Mouse (Mus musculus): ENCODE results near the gene Gpn3. TPM values are rescaled to one million over a fixed set of nuclear protein-coding genes. Genes with fewer than 3 reads are reported as not detected.

Gene Gpn3
- polyA plus RNA-seq, 1 experiment from 2014 or later: 68.4 TPM

DNA sequence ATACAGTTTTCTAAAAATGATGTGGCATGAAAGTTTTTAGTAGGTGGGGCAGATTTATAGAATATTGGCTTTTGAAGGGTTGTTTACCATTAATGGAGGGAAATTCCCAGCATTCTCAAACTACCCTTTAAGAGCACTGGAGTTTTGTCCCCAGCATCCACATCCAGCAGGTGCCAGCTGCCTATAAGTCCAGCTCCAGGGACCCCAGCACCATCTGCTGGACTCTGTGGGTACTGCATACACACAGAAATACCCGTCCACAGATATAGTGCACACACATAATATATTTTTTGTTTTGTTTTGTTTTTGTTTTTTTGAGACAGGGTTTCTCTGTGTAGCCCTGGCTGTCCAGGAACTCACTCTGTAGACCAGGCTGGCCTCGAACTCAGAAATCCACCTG, 22.2 kb downstream of the Gpn3 start:
- DNase-seq (ENCODE audit: low spot score) (peak; percentile 74), ATAC-seq (ENCODE audit: insufficient read depth, low FRiP score, low TSS enrichment) (no peak)
- H3K4me1 ChIP-seq (ENCODE audit: control insufficient read depth, insufficient read depth, low read length): no peaks in the 10 kb centered on the region
- H3K27me3 ChIP-seq (ENCODE audit: control insufficient read depth, insufficient read depth, low read length): no peaks in the 10 kb centered on the region
- H3K36me3 ChIP-seq (ENCODE audit: control insufficient read depth, insufficient read depth, low read length): peaks cover 6% of the 10 kb centered on the region
- H3K4me2 ChIP-seq (ENCODE audit: low read depth): no peak overlapping the region
- no peak overlapping the region for H3K4me3 ChIP-seq (ENCODE audit: low read depth, low read length)
- H3K9me3 ChIP-seq (ENCODE audit: control insufficient read depth, low read length): no peaks in the 10 kb centered on the region
- H3K9ac ChIP-seq (ENCODE audit: low read length): no peak overlapping the region
- H3K27ac ChIP-seq (ENCODE audit: low read depth, low read length): no peak overlapping the region
- 53% methylated on average over 2 of the region's 2 CpGs for WGBS

GRCm38 (mm10) chr5:122396791-122397190, 25.1 kb downstream of the Gpn3 start:
- H3K27ac ChIP-seq (ENCODE audit: low read depth, low read length): no peak overlapping the region
- H3K36me3 ChIP-seq (ENCODE audit: control insufficient read depth, insufficient read depth, low read length): peaks cover 6% of the 10 kb centered on the region
- H3K4me2 ChIP-seq (ENCODE audit: low read depth): no peak overlapping the region
- no peaks in the 10 kb centered on the region for H3K27me3 ChIP-seq (ENCODE audit: control insufficient read depth, insufficient read depth, low read length)
- no peak for DNase-seq (ENCODE audit: low spot score)
- H3K9ac ChIP-seq (ENCODE audit: low read length): no peak overlapping the region
- H3K4me3 ChIP-seq (ENCODE audit: low read depth, low read length): no peak overlapping the region
- WGBS: 95% methylated on average over 10 of the region's 10 CpGs
- no peaks in the 10 kb centered on the region for H3K9me3 ChIP-seq (ENCODE audit: control insufficient read depth, low read length)
- no peak for ATAC-seq (ENCODE audit: insufficient read depth, low FRiP score, low TSS enrichment)
- H3K4me1 ChIP-seq (ENCODE audit: control insufficient read depth, insufficient read depth, low read length): no peaks in the 10 kb centered on the region

- H3K27me3 ChIP-seq (ENCODE audit: control insufficient read depth, insufficient read depth, low read length): no peaks in the 10 kb centered on the region
- no peak for DNase-seq (ENCODE audit: low spot score)
- WGBS: 92% methylated on average over 8 of the region's 8 CpGs
- no peaks in the 10 kb centered on the region for H3K4me1 ChIP-seq (ENCODE audit: control insufficient read depth, insufficient read depth, low read length)
- no peaks in the 10 kb centered on the region for H3K9me3 ChIP-seq (ENCODE audit: control insufficient read depth, low read length)
- peaks cover 6% of the 10 kb centered on the region for H3K36me3 ChIP-seq (ENCODE audit: control insufficient read depth, insufficient read depth, low read length)
- no peak overlapping the region for H3K9ac ChIP-seq (ENCODE audit: low read length)
- no peak overlapping the region for H3K4me2 ChIP-seq (ENCODE audit: low read depth)
- H3K27ac ChIP-seq (ENCODE audit: low read depth, low read length): no peak overlapping the region
- ATAC-seq (ENCODE audit: insufficient read depth, low FRiP score, low TSS enrichment): no peak
- no peak overlapping the region for H3K4me3 ChIP-seq (ENCODE audit: low read depth, low read length)
These were observed 25.8 kb downstream of the Gpn3 start for GRCm38 (mm10) chr5:122397495-122397894.

GRCm38 (mm10) chr5:122399871-122400270, 28.2 kb downstream of the Gpn3 start:
- DNase-seq (ENCODE audit: low spot score) (no peak), ATAC-seq (ENCODE audit: insufficient read depth, low FRiP score, low TSS enrichment) (no peak)
- Histone ChIP-seq H3K4me1 (ENCODE audit: control insufficient read depth, insufficient read depth, low read length) (no peaks in the 10 kb centered on the region), H3K9me3 (ENCODE audit: control insufficient read depth, low read length) (no peaks in the 10 kb centered on the region), H3K27me3 (ENCODE audit: control insufficient read depth, insufficient read depth, low read length) (no peaks in the 10 kb centered on the region), H3K4me2 (ENCODE audit: low read depth) (no peak overlapping the region), H3K4me3 (ENCODE audit: low read depth, low read length) (no peak overlapping the region), H3K36me3 (ENCODE audit: control insufficient read depth, insufficient read depth, low read length) (peaks cover 18% of the 10 kb centered on the region), H3K9ac (ENCODE audit: low read length) (no peak overlapping the region), H3K27ac (ENCODE audit: low read depth, low read length) (no peak overlapping the region)
- WGBS: 97% methylated on average over 8 of the region's 8 CpGs

DNA sequence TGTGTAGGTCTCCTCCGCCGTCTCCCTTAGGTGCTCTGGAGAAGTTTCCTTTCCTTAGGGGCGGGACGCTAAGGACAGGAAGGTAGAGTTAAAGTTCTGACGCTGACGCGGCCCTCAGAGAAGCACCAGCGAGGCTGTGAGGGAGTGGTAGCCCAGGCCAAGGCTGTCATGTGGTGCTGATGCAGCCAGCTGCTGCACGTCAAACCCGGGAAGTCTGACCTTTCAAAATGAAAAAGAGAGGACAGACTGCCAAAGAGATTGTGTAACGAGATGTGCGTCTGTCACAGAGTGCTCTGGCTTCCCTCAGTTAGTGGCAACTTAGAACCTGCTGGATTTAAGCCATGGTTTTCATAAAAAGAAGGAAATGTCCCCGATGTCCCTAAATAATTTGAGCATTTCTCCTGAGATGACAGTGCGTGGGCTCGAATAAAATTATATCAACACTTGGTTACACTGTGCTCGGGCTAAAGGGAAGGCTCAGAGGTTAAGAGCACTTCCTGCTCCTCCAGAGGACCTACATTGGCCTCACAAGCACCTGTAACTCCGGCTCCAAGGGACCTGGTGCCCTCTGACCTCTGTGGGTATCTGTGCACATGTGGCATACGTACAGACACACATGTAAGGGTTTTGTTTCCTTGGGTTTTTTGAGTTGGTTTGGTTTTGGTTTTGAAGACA, 29.1 kb downstream of the Gpn3 start:
- peaks cover 21% of the 10 kb centered on the region for H3K36me3 ChIP-seq (ENCODE audit: control insufficient read depth, insufficient read depth, low read length)
- WGBS: 86% methylated on average over 18 of the region's 18 CpGs

GRCm38 (mm10) chr5:122401303-122401640, 29.6 kb downstream of the Gpn3 start:
- ATAC-seq (ENCODE audit: insufficient read depth, low FRiP score, low TSS enrichment) (no peak), DNase-seq (ENCODE audit: low spot score) (peak; percentile 63)
- Histone ChIP-seq H3K9me3 (ENCODE audit: control insufficient read depth, low read length) (no peaks in the 10 kb centered on the region), H3K27me3 (ENCODE audit: control insufficient read depth, insufficient read depth, low read length) (no peaks in the 10 kb centered on the region), H3K4me2 (ENCODE audit: low read depth) (no peak overlapping the region), H3K27ac (ENCODE audit: low read depth, low read length) (no peak overlapping the region), H3K9ac (ENCODE audit: low read length) (no peak overlapping the region), H3K4me3 (ENCODE audit: low read depth, low read length) (no peak overlapping the region), H3K4me1 (ENCODE audit: control insufficient read depth, insufficient read depth, low read length) (no peaks in the 10 kb centered on the region), H3K36me3 (ENCODE audit: control insufficient read depth, insufficient read depth, low read length) (peaks cover 21% of the 10 kb centered on the region)
- WGBS: 30% methylated on average over 8 of the region's 8 CpGs

More for the DNA sequence above, 29.1 kb downstream of the Gpn3 start:
- H3K27ac ChIP-seq (ENCODE audit: low read depth, low read length): no peak overlapping the region
- DNase-seq (ENCODE audit: low spot score): no peak
- H3K9ac ChIP-seq (ENCODE audit: low read length): no peak overlapping the region
- H3K4me3 ChIP-seq (ENCODE audit: low read depth, low read length): no peak overlapping the region
- H3K4me1 ChIP-seq (ENCODE audit: control insufficient read depth, insufficient read depth, low read length): no peaks in the 10 kb centered on the region
- no peak for ATAC-seq (ENCODE audit: insufficient read depth, low FRiP score, low TSS enrichment)
- H3K4me2 ChIP-seq (ENCODE audit: low read depth): no peak overlapping the region
- H3K27me3 ChIP-seq (ENCODE audit: control insufficient read depth, insufficient read depth, low read length): no peaks in the 10 kb centered on the region
- H3K9me3 ChIP-seq (ENCODE audit: control insufficient read depth, low read length): no peaks in the 10 kb centered on the region

DNA sequence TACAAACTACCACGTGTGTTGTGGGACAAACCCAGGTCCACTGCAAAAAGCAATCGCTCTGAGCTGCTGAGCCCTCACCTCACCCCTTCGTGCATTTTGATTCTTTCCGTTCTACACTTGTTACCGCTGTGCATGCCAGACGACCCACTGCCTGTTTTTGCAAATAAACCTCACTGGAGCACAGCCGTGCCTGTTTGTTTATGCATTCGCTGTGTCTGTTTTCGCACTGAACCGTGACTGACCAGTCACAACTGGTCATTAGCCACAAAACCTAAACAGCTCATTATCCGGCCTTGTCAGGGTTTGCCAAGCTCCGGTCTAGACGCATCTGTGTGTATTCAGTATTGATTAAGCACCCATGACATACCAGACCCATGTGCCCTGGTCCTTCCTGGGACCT, 30.5 kb downstream of the Gpn3 start:
- ATAC-seq (ENCODE audit: insufficient read depth, low FRiP score, low TSS enrichment) (no peak), DNase-seq (ENCODE audit: low spot score) (no peak)
- Histone ChIP-seq H3K4me3 (ENCODE audit: low read depth, low read length) (no peak overlapping the region), H3K27me3 (ENCODE audit: control insufficient read depth, insufficient read depth, low read length) (no peaks in the 10 kb centered on the region), H3K9me3 (ENCODE audit: control insufficient read depth, low read length) (no peaks in the 10 kb centered on the region), H3K9ac (ENCODE audit: low read length) (no peak overlapping the region), H3K27ac (ENCODE audit: low read depth, low read length) (no peak overlapping the region), H3K36me3 (ENCODE audit: control insufficient read depth, insufficient read depth, low read length) (peaks cover 25% of the 10 kb centered on the region), H3K4me2 (ENCODE audit: low read depth) (no peak overlapping the region), H3K4me1 (ENCODE audit: control insufficient read depth, insufficient read depth, low read length) (no peaks in the 10 kb centered on the region)
- WGBS: 80% methylated on average over 13 of the region's 13 CpGs

DNA sequence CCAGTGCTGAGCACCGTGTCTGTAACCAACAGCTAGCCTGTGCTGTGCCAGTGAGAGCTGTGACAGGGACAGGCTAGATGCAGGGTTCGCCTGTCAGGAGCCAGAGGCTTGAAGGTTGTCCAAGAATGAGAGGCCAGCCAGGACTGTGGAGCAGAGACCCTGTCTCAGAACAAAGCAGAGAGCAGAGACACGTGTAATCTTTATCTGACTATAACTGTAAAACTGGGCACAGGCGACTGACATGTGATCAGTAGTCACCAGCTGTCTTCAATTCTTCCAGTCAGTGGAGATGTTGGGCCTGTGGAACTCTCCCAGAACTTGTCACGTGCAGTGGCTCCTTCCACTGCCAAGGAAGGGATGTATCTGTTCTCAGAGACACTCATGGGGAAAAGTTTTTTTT, 31.1 kb downstream of the Gpn3 start:
- H3K9ac ChIP-seq (ENCODE audit: low read length): no peak overlapping the region
- H3K4me1 ChIP-seq (ENCODE audit: control insufficient read depth, insufficient read depth, low read length): no peaks in the 10 kb centered on the region
- H3K27ac ChIP-seq (ENCODE audit: low read depth, low read length): no peak overlapping the region
- WGBS: 91% methylated on average over 5 of the region's 5 CpGs
- H3K4me2 ChIP-seq (ENCODE audit: low read depth): no peak overlapping the region
- no peaks in the 10 kb centered on the region for H3K27me3 ChIP-seq (ENCODE audit: control insufficient read depth, insufficient read depth, low read length)
- no peak for DNase-seq (ENCODE audit: low spot score)
- H3K36me3 ChIP-seq (ENCODE audit: control insufficient read depth, insufficient read depth, low read length): peaks cover 23% of the 10 kb centered on the region
- no peak for ATAC-seq (ENCODE audit: insufficient read depth, low FRiP score, low TSS enrichment)
- H3K9me3 ChIP-seq (ENCODE audit: control insufficient read depth, low read length): no peaks in the 10 kb centered on the region
- no peak overlapping the region for H3K4me3 ChIP-seq (ENCODE audit: low read depth, low read length)

DNA sequence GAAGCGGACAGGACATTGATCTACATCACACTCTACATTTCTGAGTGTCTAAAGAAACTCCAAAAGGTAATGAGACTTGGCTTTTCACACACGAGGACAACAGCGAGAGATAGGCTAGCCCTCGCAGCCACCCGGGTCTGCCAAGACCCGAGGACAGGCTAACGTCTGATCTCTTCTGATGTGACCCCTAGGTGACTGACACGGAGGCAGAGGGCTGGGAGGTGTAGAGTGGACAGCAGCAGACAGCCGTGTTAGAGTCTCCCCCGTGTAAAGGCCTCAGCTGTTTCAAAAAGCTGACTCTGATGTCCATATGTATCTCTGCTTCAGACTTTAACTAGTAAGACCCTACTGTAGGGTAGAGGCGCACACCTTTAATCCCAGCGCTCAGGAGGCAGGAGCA, 31.7 kb downstream of the Gpn3 start:
- no peaks in the 10 kb centered on the region for H3K4me1 ChIP-seq (ENCODE audit: control insufficient read depth, insufficient read depth, low read length)
- no peak overlapping the region for H3K27ac ChIP-seq (ENCODE audit: low read depth, low read length)
- no peak overlapping the region for H3K9ac ChIP-seq (ENCODE audit: low read length)
- ATAC-seq (ENCODE audit: insufficient read depth, low FRiP score, low TSS enrichment): no peak
- H3K4me3 ChIP-seq (ENCODE audit: low read depth, low read length): no peak overlapping the region
- H3K4me2 ChIP-seq (ENCODE audit: low read depth): no peak overlapping the region
- no peaks in the 10 kb centered on the region for H3K9me3 ChIP-seq (ENCODE audit: control insufficient read depth, low read length)
- no peak for DNase-seq (ENCODE audit: low spot score)
- H3K36me3 ChIP-seq (ENCODE audit: control insufficient read depth, insufficient read depth, low read length): peaks cover 23% of the 10 kb centered on the region
- WGBS: 94% methylated on average over 12 of the region's 12 CpGs
- H3K27me3 ChIP-seq (ENCODE audit: control insufficient read depth, insufficient read depth, low read length): no peaks in the 10 kb centered on the region

Measured in neural tube, embryonic 11.5 days (tissue).